Mouse (Mus musculus): Measurements from ENCODE around the gene Cd82. TPM values are rescaled to one million over a fixed set of nuclear protein-coding genes. Genes with fewer than 3 reads are reported as not detected.

Cd82 gene
- total RNA-seq, 2 experiments from 2014 or later = 11.2 to 15.2 TPM

DNA sequence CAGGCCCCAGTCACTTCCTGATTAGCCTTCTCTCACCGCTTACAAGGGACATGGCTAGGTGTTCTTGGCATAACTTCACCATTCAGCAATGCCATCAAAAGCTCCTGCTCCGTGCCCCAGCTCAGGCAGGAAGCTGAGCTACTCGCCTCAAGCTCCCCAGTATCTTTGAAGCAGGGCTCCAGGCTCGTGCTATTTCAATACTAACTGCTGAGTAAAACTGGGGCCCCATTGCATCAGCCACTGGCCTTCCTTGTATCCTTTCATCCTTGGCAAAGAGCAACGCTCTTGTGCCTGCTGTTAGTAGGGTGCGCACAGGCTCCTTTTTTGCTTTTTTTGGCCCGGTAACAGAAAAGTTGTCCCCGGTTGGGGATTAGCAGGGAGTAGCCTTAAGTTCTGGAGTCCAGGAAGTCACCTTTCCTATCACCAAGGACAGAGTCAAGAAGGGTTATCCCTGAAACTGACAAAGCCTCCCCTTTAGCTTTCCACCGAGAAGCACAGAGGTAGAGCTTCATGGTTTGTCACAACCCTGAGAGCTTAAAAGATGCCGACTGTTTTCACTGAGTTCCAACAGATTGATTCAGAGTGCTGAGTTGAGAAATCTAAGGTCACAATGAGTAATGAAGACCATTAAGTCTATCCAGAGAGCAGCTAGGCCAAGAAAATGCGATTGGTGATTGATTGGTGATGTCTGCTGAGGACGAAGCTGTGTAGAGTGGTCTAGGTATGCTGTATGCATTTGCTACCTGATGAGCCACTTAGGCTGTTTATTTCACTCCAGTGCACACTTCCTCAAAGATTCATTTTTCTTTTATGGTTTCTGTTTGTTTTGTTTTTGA is 45.8 kb downstream of the Cd82 start:
- no peak for DNase-seq (ENCODE audit: low spot score in 2 of 2)

- DNase-seq (ENCODE audit: low spot score in 2 of 2) = no peak
Measured at GRCm38 (mm10) chr2:93415281-93415680, 47.7 kb downstream of the Cd82 start.

DNA sequence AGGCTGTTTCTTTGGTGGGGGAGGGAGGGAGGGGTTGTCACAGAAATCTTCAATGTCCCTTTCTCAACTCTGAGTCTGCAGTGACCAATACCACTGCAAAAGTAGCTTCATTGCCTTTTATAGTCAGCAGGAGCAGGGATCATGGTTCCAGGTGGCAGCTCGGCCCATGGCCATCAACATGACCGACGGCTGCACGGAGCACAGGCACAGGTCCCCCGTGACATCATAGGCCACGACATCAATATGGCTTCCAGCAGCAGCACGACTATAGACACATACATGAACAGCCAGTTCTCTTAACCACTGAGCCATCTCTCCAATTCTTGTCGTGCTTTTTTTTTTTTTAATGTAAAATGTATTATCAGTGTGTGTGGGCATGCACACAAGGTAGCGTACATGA is 48.8 kb downstream of the Cd82 start:
- DNase-seq (ENCODE audit: low spot score in 2 of 2) = no peak

DNA sequence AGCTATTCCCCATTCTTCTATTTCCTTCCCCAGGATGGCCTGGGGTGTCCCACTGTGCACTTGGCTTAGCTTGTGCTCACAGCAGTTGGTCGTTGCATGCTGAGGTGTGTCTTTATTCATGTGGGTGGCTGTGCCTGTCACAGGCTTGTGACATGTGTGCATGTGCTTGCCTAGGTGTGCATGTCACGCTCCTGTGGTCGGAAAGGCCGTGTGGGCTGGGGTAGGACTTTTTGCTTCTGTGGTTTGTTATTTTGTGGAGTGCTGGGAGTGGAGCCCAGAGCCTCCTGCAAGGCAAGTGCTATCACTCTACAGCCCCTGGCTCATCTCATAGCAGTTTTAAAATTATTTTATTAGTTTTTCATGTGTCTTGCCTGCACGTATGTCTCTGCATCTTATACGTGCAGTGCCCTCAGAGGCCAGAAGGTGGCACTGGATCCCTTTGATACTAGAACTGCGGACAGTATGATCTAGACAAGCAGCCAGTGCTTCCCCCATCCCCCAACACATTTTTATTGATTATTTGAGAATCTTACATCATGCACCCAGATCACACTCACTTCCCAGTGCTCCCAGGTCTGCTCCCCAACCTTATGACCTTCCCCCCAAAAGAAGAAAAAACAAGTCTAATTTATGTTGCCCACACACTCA is 49.4 kb downstream of the Cd82 start:
- peak; percentile 65 to 71 for DNase-seq (ENCODE audit: low spot score in 2 of 2)

DNA sequence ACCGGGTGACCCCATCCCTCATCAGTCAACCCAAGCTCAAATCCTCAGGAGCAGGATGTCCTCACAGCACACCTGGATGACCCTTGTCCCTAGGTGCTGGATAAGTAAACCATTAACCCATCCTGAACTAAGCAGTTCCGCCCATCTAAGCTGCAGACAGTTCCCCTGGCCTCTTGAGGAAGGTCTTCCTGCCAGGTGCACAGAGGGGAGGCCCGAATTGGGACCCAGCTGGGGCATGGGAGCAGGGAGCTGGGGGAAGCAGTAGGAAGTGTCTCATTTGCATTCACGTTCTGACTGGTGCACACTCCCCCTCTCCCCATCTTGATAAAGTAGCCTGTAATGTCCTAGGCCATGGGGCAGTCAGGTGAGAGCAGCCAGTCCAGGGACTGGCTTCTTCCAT is 50.8 kb downstream of the Cd82 start:
- DNase-seq (ENCODE audit: low spot score in 2 of 2) = no peak

DNA sequence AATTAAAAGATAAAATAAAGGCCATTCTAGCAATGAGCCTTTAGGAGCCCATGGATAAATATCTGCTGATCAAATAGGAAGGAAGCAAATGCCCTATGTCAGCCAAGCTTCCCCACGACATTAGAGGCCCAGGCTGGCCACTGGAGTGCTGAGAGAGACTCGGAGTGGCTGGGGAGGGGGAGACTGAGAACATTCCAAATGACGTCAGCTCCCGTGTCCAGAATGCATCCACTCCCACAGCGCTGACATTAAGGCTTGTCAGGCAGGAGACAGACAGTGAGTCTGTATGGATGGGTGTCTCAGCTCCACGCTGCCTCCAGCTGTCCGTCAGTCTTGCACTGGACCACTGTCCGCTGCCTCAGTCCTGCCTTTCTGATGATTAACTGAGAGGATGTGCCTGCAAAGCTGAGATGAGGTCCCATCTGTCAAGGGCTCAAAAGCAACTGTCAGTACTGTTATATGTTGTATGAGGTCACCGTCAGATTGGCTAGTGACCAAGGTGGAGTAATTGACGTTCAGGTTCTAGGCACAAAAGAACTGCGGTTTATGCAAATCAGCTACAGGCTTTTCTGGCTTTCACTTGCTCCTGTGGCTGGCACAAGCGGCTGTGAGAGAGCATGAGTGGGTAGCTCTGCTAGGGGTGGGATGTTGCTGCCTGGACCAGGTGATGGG is 51.9 kb downstream of the Cd82 start:
- no peak for DNase-seq (ENCODE audit: low spot score in 2 of 2)

DNA sequence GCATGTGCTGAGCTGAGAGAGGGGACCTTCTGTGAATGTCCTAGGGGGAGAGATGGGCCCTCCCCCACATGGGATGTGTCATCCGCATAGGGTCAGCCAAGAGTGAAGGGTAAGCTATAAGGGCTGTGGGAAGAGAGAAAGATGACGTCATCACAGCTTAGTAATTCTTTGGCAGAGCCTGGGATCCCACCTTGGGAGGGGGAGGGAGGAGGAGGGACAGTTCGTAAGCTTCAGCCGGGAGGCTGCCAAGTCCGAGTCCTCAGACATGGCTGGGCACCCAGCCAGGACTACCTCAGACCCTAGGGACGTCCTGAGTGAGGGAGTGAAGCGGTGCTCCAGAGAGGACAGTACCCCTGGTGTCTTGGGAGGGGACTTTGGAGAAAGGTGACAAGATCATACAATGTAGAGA is 57.9 kb downstream of the Cd82 start:
- no peak for DNase-seq (ENCODE audit: low spot score in 2 of 2)

- no peak for DNase-seq (ENCODE audit: low spot score in 2 of 2)
Measured at GRCm38 (mm10) chr2:93404169-93404568, 58.8 kb downstream of the Cd82 start.

- no peak for DNase-seq (ENCODE audit: low spot score in 2 of 2)
Measured at GRCm38 (mm10) chr2:93403267-93403666, 59.7 kb downstream of the Cd82 start.

DNA sequence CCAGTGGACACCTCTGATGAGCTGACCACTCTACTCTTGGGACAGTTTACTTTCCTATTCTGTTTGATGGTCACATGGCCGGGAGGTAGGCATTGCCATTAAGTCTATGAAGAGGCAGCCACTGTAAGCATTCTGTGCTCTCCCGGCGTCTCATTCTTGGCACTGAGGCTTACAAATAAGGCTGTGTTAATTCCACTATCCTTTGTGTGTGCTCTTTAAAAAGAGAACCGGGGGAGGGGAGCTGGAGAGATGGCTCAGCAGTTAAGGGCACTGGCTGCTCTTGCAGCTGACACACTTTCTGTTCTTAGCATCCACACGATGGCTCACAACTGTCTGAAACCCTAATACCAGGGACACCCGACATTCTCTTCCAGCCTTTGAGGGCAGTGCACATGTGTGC is 71.7 kb downstream of the Cd82 start:
- no peak for DNase-seq (ENCODE audit: low spot score in 2 of 2)

DNA sequence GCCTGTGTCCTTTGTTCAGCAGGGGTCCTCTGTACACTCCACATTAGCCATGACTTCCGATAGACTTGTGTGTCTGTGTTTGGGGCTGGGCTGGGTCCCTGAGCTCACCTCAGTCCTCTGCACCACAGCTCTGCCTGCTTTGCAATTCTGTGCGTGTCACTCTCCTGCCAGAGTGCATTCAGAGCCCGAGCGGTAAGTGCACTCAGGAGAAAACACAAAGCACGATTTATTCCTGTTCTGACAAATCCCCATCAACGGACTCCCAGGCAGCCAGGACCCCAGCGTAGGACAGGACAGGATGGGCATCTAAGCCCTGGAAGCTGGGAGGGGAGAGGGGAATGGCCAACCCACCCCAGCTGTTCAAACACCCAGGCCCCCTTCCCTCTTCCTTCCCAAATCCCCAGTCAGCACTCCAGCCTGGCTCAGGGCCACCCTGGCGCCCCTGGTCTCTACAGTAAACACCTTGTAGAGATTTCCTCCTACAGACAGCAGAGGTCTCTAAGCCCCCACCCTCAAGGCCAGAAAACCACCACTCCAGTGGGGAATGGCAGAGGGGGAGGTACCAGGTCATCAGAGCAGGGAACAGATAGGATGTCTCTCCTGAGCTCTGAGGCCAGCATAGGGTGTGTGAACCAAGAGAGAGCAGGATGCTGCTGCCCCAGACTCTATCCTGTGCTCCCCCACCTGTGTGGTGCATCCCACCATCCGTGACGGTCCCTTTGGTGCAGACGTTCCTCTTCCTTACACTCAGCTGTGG is 72.6 kb downstream of the Cd82 start:
- DNase-seq (ENCODE audit: low spot score in 2 of 2) = no peak

GRCm38 (mm10) chr2:93386958-93387357 is 76.0 kb downstream of the Cd82 start:
- no peak for DNase-seq (ENCODE audit: low spot score in 2 of 2)

DNA sequence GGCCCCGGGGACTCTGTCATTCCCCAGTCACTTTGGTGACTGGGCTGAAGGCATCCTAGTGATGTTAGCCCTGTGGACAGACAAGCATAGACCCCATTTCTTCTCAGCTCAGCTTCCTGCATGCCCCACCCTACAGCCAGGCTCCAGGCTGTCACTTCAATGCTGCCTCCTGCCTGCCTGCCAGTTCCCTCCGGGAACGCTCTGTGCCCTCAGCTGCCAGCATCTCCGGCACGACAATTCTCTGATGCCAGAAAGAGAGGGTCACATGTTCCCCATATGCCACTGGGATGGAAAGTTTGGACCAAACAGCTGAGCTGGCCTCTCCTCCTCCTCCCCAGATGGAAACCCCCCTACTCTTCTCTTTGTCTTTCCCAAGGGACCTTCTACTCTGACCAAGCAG is 79.1 kb downstream of the Cd82 start:
- peak; percentile 54 to 81 for DNase-seq (ENCODE audit: low spot score in 2 of 2)

- no peak for DNase-seq (ENCODE audit: low spot score in 2 of 2)
Measured at GRCm38 (mm10) chr2:93380680-93381089, 82.3 kb downstream of the Cd82 start.

GRCm38 (mm10) chr2:93377797-93378196 is 85.1 kb downstream of the Cd82 start:
- peak in 1 of 2 experiments; percentile 28 for DNase-seq (ENCODE audit: low spot score in 2 of 2)

DNA sequence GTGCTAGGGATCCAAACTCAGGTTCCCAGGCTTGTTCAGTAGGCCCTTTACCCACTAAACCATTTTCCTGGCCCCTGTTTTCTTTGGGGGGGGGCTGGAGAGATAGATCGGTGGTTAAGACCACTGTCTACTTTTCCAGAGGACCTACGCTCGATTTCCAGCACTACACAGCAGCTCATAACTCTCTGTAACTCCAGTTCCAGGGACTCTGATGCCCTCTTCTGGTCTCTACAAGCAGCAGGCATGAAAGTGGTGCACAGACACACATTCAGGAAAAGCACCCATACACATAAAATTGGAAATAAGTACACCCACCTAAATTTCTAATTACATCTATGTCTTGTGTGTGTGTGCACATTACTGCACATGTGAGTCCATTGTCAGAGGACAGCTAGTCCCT is 85.8 kb downstream of the Cd82 start:
- DNase-seq (ENCODE audit: low spot score in 2 of 2) = no peak

DNA sequence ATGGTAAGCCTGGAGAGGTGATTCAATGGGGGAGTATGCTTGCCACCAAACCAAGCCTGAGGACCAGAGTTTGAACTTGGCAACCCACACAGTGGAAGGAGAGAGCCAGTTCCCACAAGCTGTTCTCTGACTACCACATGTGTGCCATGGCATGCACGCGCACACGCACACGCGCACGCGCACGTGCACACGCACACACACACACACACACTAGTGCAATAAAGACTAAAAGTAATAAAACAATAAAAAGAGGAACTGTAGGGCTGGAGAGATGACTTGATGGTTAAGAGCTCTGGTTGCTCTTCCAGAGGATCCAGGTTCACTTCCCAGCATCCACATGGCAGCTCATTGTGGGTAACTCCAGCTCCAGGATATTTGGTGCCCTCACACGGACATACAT is 90.1 kb downstream of the Cd82 start:
- DNase-seq (ENCODE audit: low spot score in 2 of 2) = no peak

DNA sequence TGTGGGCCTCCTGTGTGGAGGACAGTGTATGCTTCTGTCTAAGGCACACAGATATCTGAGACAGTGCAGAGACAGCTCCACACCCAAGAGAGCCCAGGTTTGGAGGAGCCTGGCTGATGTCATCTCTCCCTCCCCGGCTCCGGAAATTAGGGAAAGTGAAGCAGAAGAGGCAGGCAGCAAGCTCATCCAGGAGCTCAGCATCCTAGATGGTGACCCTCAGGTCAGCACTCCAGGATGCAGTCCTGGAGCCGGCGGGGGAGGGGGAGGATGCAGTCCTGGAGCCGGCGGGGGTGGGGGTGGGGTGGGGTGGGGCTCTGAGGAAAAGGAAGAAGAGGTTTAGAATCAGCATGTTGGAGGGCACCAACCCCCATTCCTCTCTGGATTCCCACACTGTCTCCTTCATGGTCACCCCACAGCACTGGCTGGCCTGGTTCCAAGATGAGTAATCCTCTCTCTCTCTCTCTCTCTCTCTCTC is 90.8 kb downstream of the Cd82 start:
- DNase-seq (ENCODE audit: low spot score in 2 of 2) = no peak

Measured in layer of hippocampus, postnatal 14 days (tissue).